Mouse (Mus musculus) stomach, embryonic 16.5 days (tissue): Measurements from ENCODE around the gene Suco. TPM values are rescaled to one million over a fixed set of nuclear protein-coding genes. Genes with fewer than 3 reads are reported as not detected.

Experiments used
- ATAC-seq: fragments of 200-750 bp; cut with Nextera tagmentation; 2 replicates; pipeline ENCODE4 v1.8.0; 2017; ENCODE audit warnings: moderate number of reproducible peaks, moderate TSS enrichment; ENCODE audit not compliant: insufficient read depth, low FRiP score
- H3K27ac ChIP-seq: fragments of 300-500 bp; sonication (generic); 2 replicates; pipeline ENCODE4 v1.5.1; 2014; ENCODE audit warnings: low read length
- H3K27me3 ChIP-seq: fragments of 300-500 bp; sonication (generic); 2 replicates; pipeline ENCODE4 v1.6.1; 2014; ENCODE audit warnings: low read length, control low read depth, mixed read lengths; ENCODE audit not compliant: control insufficient read depth, insufficient read depth
- H3K36me3 ChIP-seq: fragments of 300-500 bp; sonication (generic); 2 replicates; pipeline ENCODE4 v1.6.1; 2014; ENCODE audit warnings: low read length; ENCODE audit not compliant: control insufficient read depth, insufficient read depth
- H3K4me1 ChIP-seq: fragments of 300-500 bp; sonication (generic); 2 replicates; pipeline ENCODE4 v1.6.1; 2014; ENCODE audit warnings: low read length, control low read depth, mixed read lengths; ENCODE audit not compliant: control insufficient read depth, insufficient read depth
- H3K4me2 ChIP-seq: fragments of 300-500 bp; sonication (generic); 2 replicates; pipeline ENCODE4 v1.6.1; 2014; ENCODE audit warnings: low read depth, low read length, mixed read lengths
- H3K4me3 ChIP-seq: fragments of 300-500 bp; sonication (generic); replicated peaks from 2 replicates; pipeline ENCODE4 v1.5.1; 2014; ENCODE audit warnings: mild to moderate bottlenecking, low read length
- H3K9ac ChIP-seq: fragments of 300-500 bp; sonication (generic); 2 replicates; pipeline ENCODE4 v1.6.1; 2014; ENCODE audit warnings: low read length
- H3K9me3 ChIP-seq: fragments of 300-500 bp; sonication (generic); replicated peaks from 2 replicates; pipeline ENCODE4 v1.6.1; 2016; ENCODE audit warnings: low read length, control low read depth; ENCODE audit not compliant: control insufficient read depth
- WGBS: fragments of 180-500 bp; shearing (Covaris S2); extraction: QIAGEN DNeasy Blood & Tissue Kit; methylation state at CpG from one replicate; pipeline ENCODE4 v1.1.7; 2014; 5-methylcytosine and 5-hydroxymethylcytosine counted together
- polyA plus RNA-seq: library from polyadenylated mRNA; unstranded; fragments of >200 nt; fragmentation: Nextera tagmentation; extraction: Ambion mirVana; gene quantifications from 2 replicates; pipeline ENCODE4 v1.2.1, GENCODE M21; 2015

Gene Suco
- polyA plus RNA-seq, 1 experiment from 2014 or later = 26.6 TPM

- no peak overlapping the region for H3K4me3 ChIP-seq
- no peak overlapping the region for H3K9ac ChIP-seq
- H3K4me2 ChIP-seq = no peak overlapping the region
- no peak for ATAC-seq
- no peaks in the 10 kb centered on the region for H3K27me3 ChIP-seq
- no peaks in the 10 kb centered on the region for H3K36me3 ChIP-seq
- H3K9me3 ChIP-seq = no peaks in the 10 kb centered on the region
- H3K4me1 ChIP-seq = no peaks in the 10 kb centered on the region
- no peak overlapping the region for H3K27ac ChIP-seq
Observed at GRCm38 (mm10) chr1:161799791-161800190, 76.7 kb downstream of the Suco start.

DNA sequence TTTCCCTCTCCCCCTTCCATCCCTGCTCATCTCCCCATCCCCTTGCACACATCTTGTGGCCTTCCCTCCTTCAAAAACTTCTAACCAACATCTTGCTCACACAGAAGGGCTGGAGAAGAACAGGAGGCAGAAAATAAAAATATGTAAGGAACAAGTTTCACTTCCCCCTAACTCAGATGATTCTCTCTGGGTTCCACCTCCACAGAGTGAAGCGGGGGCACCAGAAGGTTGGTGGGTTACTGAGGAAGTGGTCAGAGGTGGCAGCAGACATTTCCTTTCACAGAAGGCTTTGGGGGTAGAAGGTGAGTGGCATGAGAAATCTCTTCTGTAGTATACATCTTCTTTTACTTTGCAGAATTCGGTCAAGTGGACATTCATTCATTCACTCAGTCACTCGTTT is 77.6 kb downstream of the Suco start:
- H3K27ac ChIP-seq = no peak overlapping the region
- H3K9me3 ChIP-seq = no peaks in the 10 kb centered on the region
- no peaks in the 10 kb centered on the region for H3K4me1 ChIP-seq
- no peak overlapping the region for H3K4me2 ChIP-seq
- no peak for ATAC-seq
- no peak overlapping the region for H3K9ac ChIP-seq
- no peaks in the 10 kb centered on the region for H3K36me3 ChIP-seq
- no peak overlapping the region for H3K4me3 ChIP-seq
- no peaks in the 10 kb centered on the region for H3K27me3 ChIP-seq
- 90% methylated on average over 3 of the region's 3 CpGs for WGBS

DNA sequence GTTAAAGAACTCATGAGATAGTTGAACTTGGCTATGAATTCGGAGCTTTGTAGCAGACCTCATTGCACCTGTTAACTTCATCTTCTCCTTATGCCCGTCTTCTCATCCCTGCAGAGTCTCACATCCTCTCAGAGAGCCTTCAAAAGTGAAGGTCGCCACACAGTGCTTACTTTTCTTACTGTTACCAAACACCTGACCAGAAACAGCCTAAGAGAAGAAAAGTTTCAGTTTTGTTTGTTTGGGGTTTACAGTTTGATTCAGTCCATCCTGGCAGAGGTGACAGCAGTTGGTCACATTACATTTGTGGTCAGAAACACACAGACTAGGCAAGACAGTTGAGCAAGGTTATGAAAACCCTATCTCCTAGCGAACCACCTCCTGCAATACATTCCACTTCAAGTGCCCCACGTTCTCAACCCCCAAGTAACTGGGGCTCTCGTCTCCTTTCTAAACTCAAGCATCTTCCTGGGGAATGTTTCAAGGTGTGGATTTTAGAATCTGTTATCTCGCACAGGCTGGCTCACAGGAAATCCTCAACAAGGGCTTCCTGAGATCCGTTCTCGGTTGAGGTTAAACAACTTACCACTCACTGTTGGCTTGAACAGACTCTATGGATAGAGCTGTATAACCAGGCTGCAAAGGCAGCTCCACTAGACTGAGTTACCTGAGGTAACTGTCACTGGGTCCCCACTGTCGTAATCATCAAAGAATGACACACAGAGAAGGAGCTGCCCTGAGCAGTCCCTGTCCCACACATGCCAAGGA is 81.9 kb downstream of the Suco start:
- Histone ChIP-seq H3K4me2 (no peak overlapping the region), H3K4me3 (no peak overlapping the region), H3K27ac (no peak overlapping the region), H3K36me3 (no peaks in the 10 kb centered on the region), H3K9ac (no peak overlapping the region), H3K27me3 (no peaks in the 10 kb centered on the region), H3K4me1 (no peaks in the 10 kb centered on the region), H3K9me3 (no peaks in the 10 kb centered on the region)
- 78% methylated on average over 10 of the region's 10 CpGs for WGBS
- no peak for ATAC-seq

DNA sequence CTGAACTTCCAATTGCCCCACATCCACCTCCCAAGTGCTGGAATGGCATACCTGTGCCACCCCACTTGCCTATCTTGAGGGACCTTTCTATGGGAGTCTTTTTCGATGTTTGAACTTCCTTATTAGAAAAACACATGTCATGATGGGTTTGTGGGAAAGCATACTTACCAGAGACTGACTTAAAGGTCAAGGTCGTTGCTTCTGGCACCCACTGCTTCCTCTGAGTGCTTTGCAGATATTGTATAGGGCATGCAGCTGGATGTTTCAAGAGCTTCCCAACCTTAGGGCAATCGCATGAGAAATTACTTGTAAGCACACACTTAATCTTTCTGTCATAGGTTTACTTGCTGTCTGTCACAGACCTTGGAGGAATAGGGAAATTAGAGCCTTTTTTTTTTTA is 83.2 kb downstream of the Suco start:
- 63% methylated on average over 3 of the region's 3 CpGs for WGBS
- H3K27ac ChIP-seq = no peak overlapping the region
- no peak overlapping the region for H3K9ac ChIP-seq
- H3K27me3 ChIP-seq = no peaks in the 10 kb centered on the region
- no peak overlapping the region for H3K4me2 ChIP-seq
- no peak overlapping the region for H3K4me3 ChIP-seq
- no peaks in the 10 kb centered on the region for H3K9me3 ChIP-seq
- H3K36me3 ChIP-seq = no peaks in the 10 kb centered on the region
- no peak for ATAC-seq
- H3K4me1 ChIP-seq = no peaks in the 10 kb centered on the region

DNA sequence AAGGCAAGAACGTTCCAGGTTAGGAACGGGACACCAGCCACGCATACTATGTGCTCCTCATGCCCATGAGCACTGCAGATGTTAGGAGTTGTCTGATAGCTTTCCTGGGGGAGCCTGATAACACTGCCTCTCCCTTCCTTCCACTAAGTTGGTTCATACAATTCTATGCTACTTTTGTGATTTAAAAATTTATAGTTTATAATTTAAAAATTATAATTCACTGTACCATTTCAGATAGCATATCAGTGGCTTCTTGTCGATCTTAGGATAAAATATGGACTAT is 83.9 kb downstream of the Suco start:
- 88% methylated on average over 4 of the region's 4 CpGs for WGBS
- ATAC-seq = no peak

GRCm38 (mm10) chr1:161791854-161792686 is 84.4 kb downstream of the Suco start:
- Histone ChIP-seq H3K9me3 (no peaks in the 10 kb centered on the region), H3K9ac (no peak overlapping the region), H3K4me2 (no peak overlapping the region), H3K27ac (no peak overlapping the region), H3K4me3 (no peak overlapping the region), H3K27me3 (no peaks in the 10 kb centered on the region), H3K4me1 (no peaks in the 10 kb centered on the region), H3K36me3 (no peaks in the 10 kb centered on the region)
- 81% methylated on average over 8 of the region's 8 CpGs for WGBS
- no peak for ATAC-seq

More for the DNA sequence above, 83.9 kb downstream of the Suco start:
- no peaks in the 10 kb centered on the region for H3K36me3 ChIP-seq
- no peak overlapping the region for H3K4me2 ChIP-seq
- no peak overlapping the region for H3K9ac ChIP-seq
- H3K4me3 ChIP-seq = no peak overlapping the region
- no peak overlapping the region for H3K27ac ChIP-seq
- no peaks in the 10 kb centered on the region for H3K27me3 ChIP-seq
- H3K4me1 ChIP-seq = no peaks in the 10 kb centered on the region
- no peaks in the 10 kb centered on the region for H3K9me3 ChIP-seq

DNA sequence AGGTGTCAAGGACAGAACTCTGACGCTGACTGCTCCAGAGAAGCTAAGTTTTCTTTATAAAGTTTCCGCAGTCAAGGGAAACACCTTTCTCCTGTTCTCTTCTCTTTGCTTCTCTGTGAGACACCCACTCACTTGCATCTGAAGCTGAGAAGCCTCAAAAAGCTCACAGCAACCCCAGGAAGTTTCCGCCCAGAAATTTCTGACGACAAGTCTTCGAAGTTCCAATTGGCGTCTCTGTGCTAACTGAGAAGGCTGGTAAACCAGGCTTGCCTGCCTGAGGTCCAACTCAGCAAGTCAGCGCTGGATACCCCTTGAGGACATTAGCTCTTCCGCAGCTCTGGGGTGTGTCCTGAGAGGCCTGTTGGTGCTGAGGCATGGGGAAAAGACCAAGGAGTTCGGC is 88.1 kb downstream of the Suco start, which contains the start of gene Fasl:
Gene Fasl (minus strand): TSS at position 157 of the 400 bp plus-strand sequence.
- WGBS = 79% methylated on average over 9 of the region's 9 CpGs
- no peaks in the 10 kb centered on the region for H3K4me1 ChIP-seq
- no peak within 1 kb of the TSS for H3K9ac ChIP-seq

DNA sequence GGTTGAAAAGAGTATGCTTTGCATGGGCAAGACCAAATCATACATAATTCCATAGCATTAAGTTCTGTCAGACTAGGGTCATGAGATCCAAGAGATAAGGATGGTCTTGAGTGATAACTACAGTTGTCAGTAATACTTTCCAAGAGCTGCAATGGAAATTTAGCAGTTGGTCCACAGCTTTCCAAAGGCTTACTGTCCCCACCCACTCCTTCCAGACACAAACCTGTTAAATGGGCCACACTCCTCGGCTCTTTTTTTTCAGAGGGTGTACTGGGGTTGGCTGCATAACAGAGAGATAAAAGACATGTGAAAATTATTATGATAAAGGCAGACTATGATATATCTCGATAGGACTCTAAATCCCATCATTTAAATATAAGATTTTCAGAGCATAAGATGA is 93.8 kb downstream of the Suco start:
- no peak overlapping the region for H3K4me2 ChIP-seq
- H3K27ac ChIP-seq = no peak overlapping the region
- 81% methylated on average over 2 of the region's 2 CpGs for WGBS
- H3K36me3 ChIP-seq = no peaks in the 10 kb centered on the region
- no peaks in the 10 kb centered on the region for H3K9me3 ChIP-seq
- ATAC-seq = no peak
- no peaks in the 10 kb centered on the region for H3K27me3 ChIP-seq
- H3K4me3 ChIP-seq = no peak overlapping the region
- H3K4me1 ChIP-seq = no peaks in the 10 kb centered on the region
- H3K9ac ChIP-seq = no peak overlapping the region

More for the DNA sequence above, 88.1 kb downstream of the Suco start, which contains the start of gene Fasl:
- ATAC-seq = no peak
- Histone ChIP-seq H3K27me3 (no peaks in the 10 kb centered on the region), H3K4me3 (no peak within 1 kb of the TSS), H3K27ac (no peak within 1 kb of the TSS), H3K4me2 (no peak within 1 kb of the TSS), H3K36me3 (no peaks in the 10 kb centered on the region), H3K9me3 (no peaks in the 10 kb centered on the region)

- Histone ChIP-seq H3K9ac (no peak overlapping the region), H3K27ac (no peak overlapping the region), H3K4me1 (no peaks in the 10 kb centered on the region), H3K9me3 (no peaks in the 10 kb centered on the region), H3K27me3 (no peaks in the 10 kb centered on the region), H3K4me2 (no peak overlapping the region), H3K36me3 (no peaks in the 10 kb centered on the region), H3K4me3 (no peak overlapping the region)
- WGBS = 86% methylated on average over 5 of the region's 5 CpGs
- no peak for ATAC-seq
Observed at GRCm38 (mm10) chr1:161781594-161781993, 94.9 kb downstream of the Suco start.
